Mouse (Mus musculus): ENCODE measurements around the gene Adap1. TPM values are rescaled to one million over a fixed set of nuclear protein-coding genes. Genes with fewer than 3 reads are reported as not detected.
A peak's percentile ranks its signal among the peaks of the same experiment; 100 is the strongest.

Gene Adap1
- total RNA-seq, 1 experiment: 65.0 TPM

DNA sequence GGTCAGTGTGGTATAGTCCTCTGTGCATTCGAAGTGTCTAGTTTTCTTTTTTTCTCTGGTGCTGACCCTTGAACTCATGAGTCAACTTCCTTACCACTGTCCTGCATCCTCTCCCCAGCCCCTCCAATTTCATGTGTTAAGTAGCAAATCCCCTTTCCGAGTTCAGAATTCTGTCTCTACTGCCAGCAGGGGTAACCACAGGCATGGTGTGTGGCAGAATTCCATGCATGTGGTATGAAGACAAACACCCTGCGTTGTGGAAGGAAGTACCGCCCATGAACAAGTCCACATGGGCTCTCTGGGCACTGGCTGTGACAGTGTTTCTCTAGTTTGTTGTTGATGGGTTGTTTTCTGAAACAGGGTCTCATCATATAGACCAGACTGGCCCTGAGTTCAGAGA lies 57.8 kb downstream of the Adap1 start:
- Histone ChIP-seq H3K9ac (ENCODE audit: insufficient read depth, low read depth, low read length, poor library complexity, severe bottlenecking) (no peak overlapping the region), H3K4me1 (ENCODE audit: control insufficient read depth in 2 of 2, insufficient read depth in 2 of 2, low read length in 2 of 2, poor library complexity in 1 of 2) (peaks cover 0 to 2% of the 10 kb centered on the region in 2 experiments; a peak in 1 of 4 replicates), H3K36me3 (ENCODE audit: control insufficient read depth, insufficient read depth, low read length, poor library complexity, severe bottlenecking) (peaks cover 66% of the 10 kb centered on the region), H3K9me3 (ENCODE audit: control insufficient read depth, insufficient read depth, low read depth, low read length) (no peaks in the 10 kb centered on the region), H3K27ac (ENCODE audit: insufficient read depth, low read depth, low read length, poor library complexity, severe bottlenecking) (no peak overlapping the region), H3K4me3 (ENCODE audit: insufficient read depth in 1 of 2, low read depth in 1 of 2, low read length in 2 of 2, poor library complexity in 1 of 2, severe bottlenecking in 1 of 2) (no peak overlapping the region)
- no peak for DNase-seq (ENCODE audit: low read depth, low spot score)
- TF ChIP-seq ZNF384 (IDR thresholded peaks at IDR 0.05; ENCODE audit: low read depth, low read length) (no peak), CHD2 (IDR thresholded peaks at IDR 0.05; ENCODE audit: low read depth, low read length) (no peak), MAFK (IDR thresholded peaks at IDR 0.05; ENCODE audit: insufficient read depth, low read depth, low read length) (no peak), ZC3H11A (IDR thresholded peaks at IDR 0.05; ENCODE audit: borderline replicate concordance, low read depth, low read length) (no peak), HCFC1 (IDR thresholded peaks at IDR 0.05; ENCODE audit: borderline replicate concordance, insufficient read depth, low read length) (no peak)
- in situ Hi-C loops (cut with MboI; ENCODE audit: low sequenced_read_pairs in 2 of 2, unreplicated experiment in 2 of 2): no loop called here

DNA sequence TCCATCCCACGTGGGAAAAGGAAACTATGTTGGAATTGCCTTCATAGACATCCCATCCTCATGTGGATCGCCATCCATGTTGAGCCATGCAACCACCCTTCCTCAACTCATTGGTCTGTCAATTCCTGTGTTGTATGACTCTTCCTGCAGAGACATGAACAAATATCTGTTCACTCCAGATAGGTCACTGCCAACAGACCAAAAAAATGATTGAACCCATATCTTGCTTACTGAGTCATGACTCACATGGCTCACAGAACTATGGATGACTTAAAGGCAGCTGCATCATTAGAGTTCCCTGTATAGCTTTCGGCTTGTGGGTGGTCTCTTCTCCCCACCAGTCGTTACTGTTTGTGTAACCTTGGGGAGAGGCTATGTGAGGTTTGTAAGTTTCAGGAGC lies 64.0 kb downstream of the Adap1 start:
- Histone ChIP-seq H3K4me1 (ENCODE audit: control insufficient read depth in 2 of 2, insufficient read depth in 2 of 2, low read length in 2 of 2, poor library complexity in 1 of 2) (peaks cover 8 to 9% of the 10 kb centered on the region in 2 experiments), H3K9me3 (ENCODE audit: control insufficient read depth, insufficient read depth, low read depth, low read length) (no peaks in the 10 kb centered on the region), H3K27ac (ENCODE audit: insufficient read depth, low read depth, low read length, poor library complexity, severe bottlenecking) (no peak overlapping the region), H3K4me3 (ENCODE audit: insufficient read depth in 1 of 2, low read depth in 1 of 2, low read length in 2 of 2, poor library complexity in 1 of 2, severe bottlenecking in 1 of 2) (no peak overlapping the region), H3K36me3 (ENCODE audit: control insufficient read depth, insufficient read depth, low read length, poor library complexity, severe bottlenecking) (peaks cover 57% of the 10 kb centered on the region), H3K9ac (ENCODE audit: insufficient read depth, low read depth, low read length, poor library complexity, severe bottlenecking) (no peak overlapping the region)
- no peak for TF ChIP-seq ZNF384 (IDR thresholded peaks at IDR 0.05; ENCODE audit: low read depth, low read length)
- TF ChIP-seq ZC3H11A (IDR thresholded peaks at IDR 0.05; ENCODE audit: borderline replicate concordance, low read depth, low read length): no peak
- TF ChIP-seq MAFK (IDR thresholded peaks at IDR 0.05; ENCODE audit: insufficient read depth, low read depth, low read length): no peak
- no peak for TF ChIP-seq CHD2 (IDR thresholded peaks at IDR 0.05; ENCODE audit: low read depth, low read length)
- no peak for TF ChIP-seq HCFC1 (IDR thresholded peaks at IDR 0.05; ENCODE audit: borderline replicate concordance, insufficient read depth, low read length)
- no peak for DNase-seq (ENCODE audit: low read depth, low spot score)
- in situ Hi-C loops (cut with MboI; ENCODE audit: low sequenced_read_pairs in 2 of 2, unreplicated experiment in 2 of 2): no loop called here

DNA sequence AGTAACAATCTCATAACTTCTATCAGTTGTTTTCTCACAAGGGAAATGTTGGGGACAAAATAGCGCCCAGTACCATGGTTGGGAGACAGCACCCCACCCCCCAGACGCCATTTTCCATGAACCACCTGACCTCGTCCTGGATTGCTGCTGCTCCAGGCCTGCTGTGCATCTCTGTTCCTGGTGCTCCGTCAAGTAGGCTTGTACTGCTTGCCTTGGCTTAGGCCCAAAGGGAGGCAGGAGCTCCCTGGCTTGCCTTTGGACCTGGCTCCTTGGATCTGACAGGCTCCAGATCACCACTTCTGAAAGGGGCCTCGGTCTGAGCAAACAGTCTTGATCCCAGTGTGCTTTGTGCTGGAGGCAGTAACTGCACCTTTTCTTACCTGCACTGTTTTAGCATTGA lies 65.6 kb downstream of the Adap1 start:
- Histone ChIP-seq H3K4me3 (ENCODE audit: insufficient read depth in 1 of 2, low read depth in 1 of 2, low read length in 2 of 2, poor library complexity in 1 of 2, severe bottlenecking in 1 of 2) (no peak overlapping the region), H3K4me1 (ENCODE audit: control insufficient read depth in 2 of 2, insufficient read depth in 2 of 2, low read length in 2 of 2, poor library complexity in 1 of 2) (peaks cover 8 to 9% of the 10 kb centered on the region in 2 experiments), H3K36me3 (ENCODE audit: control insufficient read depth, insufficient read depth, low read length, poor library complexity, severe bottlenecking) (peaks cover 42% of the 10 kb centered on the region), H3K27ac (ENCODE audit: insufficient read depth, low read depth, low read length, poor library complexity, severe bottlenecking) (no peak overlapping the region; the same call in 1 of the 2 replicates), H3K9ac (ENCODE audit: insufficient read depth, low read depth, low read length, poor library complexity, severe bottlenecking) (no peak overlapping the region), H3K9me3 (ENCODE audit: control insufficient read depth, insufficient read depth, low read depth, low read length) (no peaks in the 10 kb centered on the region)
- no peak for TF ChIP-seq HCFC1 (IDR thresholded peaks at IDR 0.05; ENCODE audit: borderline replicate concordance, insufficient read depth, low read length)
- TF ChIP-seq ZC3H11A (IDR thresholded peaks at IDR 0.05; ENCODE audit: borderline replicate concordance, low read depth, low read length): no peak
- TF ChIP-seq MAFK (IDR thresholded peaks at IDR 0.05; ENCODE audit: insufficient read depth, low read depth, low read length): no peak
- no peak for TF ChIP-seq CHD2 (IDR thresholded peaks at IDR 0.05; ENCODE audit: low read depth, low read length)
- TF ChIP-seq ZNF384 (IDR thresholded peaks at IDR 0.05; ENCODE audit: low read depth, low read length): no peak
- no peak for DNase-seq (ENCODE audit: low read depth, low spot score)
- in situ Hi-C loops (cut with MboI; ENCODE audit: low sequenced_read_pairs in 2 of 2, unreplicated experiment in 2 of 2): no loop called here

DNA sequence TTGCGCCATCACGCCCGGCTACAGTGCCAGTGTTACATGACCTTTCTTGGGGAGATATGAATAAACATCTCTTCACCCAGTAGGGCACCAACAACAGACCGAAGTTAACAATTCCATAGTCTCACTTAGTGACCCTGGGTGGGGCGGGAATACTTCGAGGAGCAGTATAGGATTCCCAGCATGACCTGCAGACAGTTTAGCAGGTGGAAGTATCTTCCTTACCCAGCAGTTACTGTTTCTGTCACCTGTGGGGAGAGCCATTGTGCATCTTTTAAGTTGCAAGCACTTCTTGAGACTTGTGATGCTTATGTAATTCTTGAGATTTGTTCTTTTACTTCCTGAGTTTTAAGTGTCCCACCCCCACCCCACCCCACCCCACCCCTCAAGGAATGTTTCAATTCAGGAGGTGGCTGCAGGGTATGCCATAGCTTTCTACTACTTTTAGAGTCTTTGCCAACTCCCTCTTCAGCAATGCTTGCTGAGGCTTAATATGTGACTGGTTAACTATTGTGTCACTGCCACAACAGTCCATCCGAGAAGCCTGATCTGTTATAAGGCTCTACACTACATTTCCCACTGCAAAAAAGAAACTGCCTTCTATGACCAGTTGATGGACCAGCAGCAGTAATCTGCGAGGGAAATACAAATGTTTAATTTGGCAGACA lies 66.9 kb downstream of the Adap1 start:
- H3K9ac ChIP-seq (ENCODE audit: insufficient read depth, low read depth, low read length, poor library complexity, severe bottlenecking): no peak overlapping the region
- no peak overlapping the region for H3K4me3 ChIP-seq (ENCODE audit: insufficient read depth in 1 of 2, low read depth in 1 of 2, low read length in 2 of 2, poor library complexity in 1 of 2, severe bottlenecking in 1 of 2)
- DNase-seq (ENCODE audit: low read depth, low spot score): peak; percentile 17
- H3K4me1 ChIP-seq (ENCODE audit: control insufficient read depth in 2 of 2, insufficient read depth in 2 of 2, low read length in 2 of 2, poor library complexity in 1 of 2): peaks cover 11 to 12% of the 10 kb centered on the region in 2 experiments
- TF ChIP-seq ZC3H11A (IDR thresholded peaks at IDR 0.05; ENCODE audit: borderline replicate concordance, low read depth, low read length): no peak
- TF ChIP-seq HCFC1 (IDR thresholded peaks at IDR 0.05; ENCODE audit: borderline replicate concordance, insufficient read depth, low read length): no peak
- TF ChIP-seq ZNF384 (IDR thresholded peaks at IDR 0.05; ENCODE audit: low read depth, low read length): no peak
- TF ChIP-seq MAFK (IDR thresholded peaks at IDR 0.05; ENCODE audit: insufficient read depth, low read depth, low read length): no peak
- TF ChIP-seq CHD2 (IDR thresholded peaks at IDR 0.05; ENCODE audit: low read depth, low read length): no peak
- in situ Hi-C loops (cut with MboI; ENCODE audit: low sequenced_read_pairs in 2 of 2, unreplicated experiment in 2 of 2): no loop called here
- no peaks in the 10 kb centered on the region for H3K9me3 ChIP-seq (ENCODE audit: control insufficient read depth, insufficient read depth, low read depth, low read length)
- H3K27ac ChIP-seq (ENCODE audit: insufficient read depth, low read depth, low read length, poor library complexity, severe bottlenecking): no peak overlapping the region; the same call in 1 of the 2 replicates
- H3K36me3 ChIP-seq (ENCODE audit: control insufficient read depth, insufficient read depth, low read length, poor library complexity, severe bottlenecking): peaks cover 34% of the 10 kb centered on the region

All from ES-E14 (cell line).